Mouse (Mus musculus): Measurements from ENCODE around the gene Pecam1. TPM values are rescaled to one million over a fixed set of nuclear protein-coding genes. Genes with fewer than 3 reads are reported as not detected.

Gene Pecam1
- total and polyA plus RNA-seq, 3 experiments: 18.4 to 22.3 (median 19.2) TPM

GRCm38 (mm10) chr11:106752103-106752502, 1.7 kb upstream of the Pecam1 start (continued):
- TF ChIP-seq MAZ (IDR thresholded peaks at IDR 0.05; ENCODE audit: low read depth, low read length) (peak; percentile 67; the same call in 1 of the 2 replicates), HCFC1 (IDR thresholded peaks at IDR 0.05; ENCODE audit: low read depth, low read length) (no peak; the same call in 1 of the 2 replicates), GABPA (IDR thresholded peaks at IDR 0.05; ENCODE audit: insufficient replicate concordance, low read depth, low read length) (no peak), JUND (conservative IDR thresholded peaks at IDR 0.05; ENCODE audit: low read depth, low read length) (no peak; the same call in 1 of the 2 replicates), ETS1 (conservative IDR thresholded peaks at IDR 0.05; ENCODE audit: low read depth, low read length) (peak; percentile 78), SIN3A (IDR thresholded peaks at IDR 0.05; ENCODE audit: low read length) (peak; percentile 77)

GRCm38 (mm10) chr11:106751039-106752018, 901 bp upstream of the Pecam1 start, which contains the start of gene Milr1:
TSS of gene Milr1 (plus strand) at chr11:106751226.
- Histone ChIP-seq H3K9ac (ENCODE audit: insufficient read depth, low read depth) (peak within 1 kb of the TSS; percentile 94), H3K4me2 (ENCODE audit: insufficient read depth, low read depth, poor library complexity, severe bottlenecking) (peak within 1 kb of the TSS; percentile 76), H3K27ac (ENCODE audit: insufficient read depth, low read depth) (peak within 1 kb of the TSS; percentile 95), H3K4me1 (ENCODE audit: control insufficient read depth in 1 of 2, insufficient read depth in 2 of 2) (peaks cover 5 to 31% of the 10 kb centered on the region in 2 experiments), H3K36me3 (replicated peaks in 1 of 2; ENCODE audit: control insufficient read depth in 1 of 2, insufficient read depth in 1 of 2, low read length in 1 of 2) (peaks cover 6 to 29% of the 10 kb centered on the region in 2 experiments), H3K27me3 (replicated peaks) (no peaks in the 10 kb centered on the region), H3K9me3 (replicated peaks; ENCODE audit: low read length) (peaks cover 6% of the 10 kb centered on the region), H3K4me3 (replicated peaks in 1 of 3; ENCODE audit: low read depth in 2 of 3, low read length in 2 of 3, poor library complexity in 1 of 3) (peak within 1 kb of the TSS; percentile 52 to 66 (median 52)), H3K79me2 (replicated peaks; ENCODE audit: control insufficient read depth, extremely low read depth, insufficient read depth, poor library complexity, severe bottlenecking) (peaks cover 10% of the 10 kb centered on the region; the same call in 1 of the 2 replicates)
- DNase-seq (ENCODE audit: extremely low read depth): peak; percentile 83
- dilution Hi-C loops (cut with MboI; ENCODE audit: extremely low pct_ligation_motif_present, extremely low pct_unique_long_range_greater_than_20kb, low sequenced_read_pairs) (no loop called here), in situ Hi-C loops (cut with MboI; ENCODE audit: low pct_ligation_motif_present, low pct_unique_long_range_greater_than_20kb, low sequenced_read_pairs) (loop anchor here (5.0 to 25.0 kb wide), 4 partner anchors 79 to 439 kb away; partner anchors contain the start of genes Cd79b and Gh)
- no peak for TF ChIP-seq USF1 (IDR thresholded peaks at IDR 0.05; ENCODE audit: low read depth, low read length)
- peak; percentile 97 for TF ChIP-seq JUN (IDR thresholded peaks at IDR 0.05; ENCODE audit: insufficient read depth, low read depth, low read length)
- peak; percentile 44 for TF ChIP-seq MXI1 (IDR thresholded peaks at IDR 0.05; ENCODE audit: low read depth, low read length)
- peak; percentile 0 for TF ChIP-seq NELFE (IDR thresholded peaks at IDR 0.05; ENCODE audit: low read depth, low read length)
- peak; percentile 91 for TF ChIP-seq MYC (IDR thresholded peaks at IDR 0.05; ENCODE audit: low read depth, low read length)
- TF ChIP-seq TCF12 (IDR thresholded peaks at IDR 0.05; ENCODE audit: low read depth, low read length): peak; percentile 49; the same call in 1 of the 2 replicates
- no peak for TF ChIP-seq ZC3H11A (IDR thresholded peaks at IDR 0.05; ENCODE audit: low read depth, low read length)
- peak; percentile 69 for TF ChIP-seq SIN3A (IDR thresholded peaks at IDR 0.05; ENCODE audit: low read length)
- TF ChIP-seq ETS1 (conservative IDR thresholded peaks at IDR 0.05; ENCODE audit: low read depth, low read length): peak; percentile 88
- no peak for TF ChIP-seq HCFC1 (IDR thresholded peaks at IDR 0.05; ENCODE audit: low read depth, low read length)
- peak; percentile 92 for TF ChIP-seq ZNF384 (IDR thresholded peaks at IDR 0.05; ENCODE audit: low read depth, low read length)
- 0 out of 2 replicates have a peak, but pooled peaks have one; percentile 48 for TF ChIP-seq MAFK (IDR thresholded peaks at IDR 0.05; ENCODE audit: insufficient replicate concordance, low read length)
- TF ChIP-seq TBP (conservative IDR thresholded peaks at IDR 0.05; ENCODE audit: low read depth, low read length): peak; percentile 89
- TF ChIP-seq NRF1 (IDR thresholded peaks at IDR 0.05; ENCODE audit: low read depth, low read length): no peak
- peak; percentile 94 for TF ChIP-seq IRF4 (IDR thresholded peaks at IDR 0.05; ENCODE audit: low read depth, low read length)
- no peak for TF ChIP-seq CTCF (conservative IDR thresholded peaks at IDR 0.05 in 1 of 2, IDR thresholded peaks at IDR 0.05 in 1 of 2; ENCODE audit: low read depth in 2 of 2, low read length in 2 of 2)
- peak; percentile 82 for TF ChIP-seq CHD1 (IDR thresholded peaks at IDR 0.05; ENCODE audit: low read depth, low read length)
- peak; percentile 32; the same call in 1 of the 2 replicates for TF ChIP-seq ELF1 (IDR thresholded peaks at IDR 0.05; ENCODE audit: low read depth, low read length)
- peak; percentile 47 for TF ChIP-seq POLR2A (IDR thresholded peaks at IDR 0.05; ENCODE audit: low read depth, low read length)
- peak; percentile 78 for TF ChIP-seq POLR2AphosphoS2 (IDR thresholded peaks at IDR 0.05; ENCODE audit: low read depth, low read length)
- peak; percentile 93 for TF ChIP-seq JUND (conservative IDR thresholded peaks at IDR 0.05; ENCODE audit: low read depth, low read length)
- TF ChIP-seq E2F4 (IDR thresholded peaks at IDR 0.05; ENCODE audit: insufficient replicate concordance, low read depth, low read length): peak; percentile 57; the same call in 1 of the 2 replicates
- peak; percentile 83 for TF ChIP-seq MAZ (IDR thresholded peaks at IDR 0.05; ENCODE audit: low read depth, low read length)
- peak; percentile 56 for TF ChIP-seq MEF2A (IDR thresholded peaks at IDR 0.05; ENCODE audit: borderline replicate concordance, low read depth, low read length)
- TF ChIP-seq CHD2 (IDR thresholded peaks at IDR 0.05; ENCODE audit: low read length): peak; percentile 70
- peak; percentile 68 for TF ChIP-seq MAX (IDR thresholded peaks at IDR 0.05; ENCODE audit: low read length)
- peak; percentile 27 for TF ChIP-seq ZMIZ1 (IDR thresholded peaks at IDR 0.05; ENCODE audit: low read depth, low read length)
- peak; percentile 71 for TF ChIP-seq BHLHE40 (IDR thresholded peaks at IDR 0.05; ENCODE audit: low read depth, low read length)
- TF ChIP-seq RAD21 (IDR thresholded peaks at IDR 0.05; ENCODE audit: low read depth, low read length): no peak
- no peak for TF ChIP-seq USF2 (conservative IDR thresholded peaks at IDR 0.05; ENCODE audit: low read depth, low read length)
- TF ChIP-seq EP300 (IDR thresholded peaks at IDR 0.05; ENCODE audit: low read length): peak; percentile 97
- peak; percentile 72 for TF ChIP-seq RCOR1 (conservative IDR thresholded peaks at IDR 0.05; ENCODE audit: low read depth, low read length)

Data from CH12.LX (cell line).